Mouse (Mus musculus) lung, postnatal 25 days (tissue): ENCODE data around the gene Adamts13.

ENCODE experiments used
- DNase-seq: peaks from one replicate; pipeline ENCODE4 v3.0.0; 2022; ENCODE audit warnings: low spot score

The Adamts13 gene

GRCm38 (mm10) chr2:26973116-26973515 is at the start of gene Adamts13:
Gene Adamts13, plus strand, starts transcription at chr2:26973416.
- no peak for DNase-seq

DNA sequence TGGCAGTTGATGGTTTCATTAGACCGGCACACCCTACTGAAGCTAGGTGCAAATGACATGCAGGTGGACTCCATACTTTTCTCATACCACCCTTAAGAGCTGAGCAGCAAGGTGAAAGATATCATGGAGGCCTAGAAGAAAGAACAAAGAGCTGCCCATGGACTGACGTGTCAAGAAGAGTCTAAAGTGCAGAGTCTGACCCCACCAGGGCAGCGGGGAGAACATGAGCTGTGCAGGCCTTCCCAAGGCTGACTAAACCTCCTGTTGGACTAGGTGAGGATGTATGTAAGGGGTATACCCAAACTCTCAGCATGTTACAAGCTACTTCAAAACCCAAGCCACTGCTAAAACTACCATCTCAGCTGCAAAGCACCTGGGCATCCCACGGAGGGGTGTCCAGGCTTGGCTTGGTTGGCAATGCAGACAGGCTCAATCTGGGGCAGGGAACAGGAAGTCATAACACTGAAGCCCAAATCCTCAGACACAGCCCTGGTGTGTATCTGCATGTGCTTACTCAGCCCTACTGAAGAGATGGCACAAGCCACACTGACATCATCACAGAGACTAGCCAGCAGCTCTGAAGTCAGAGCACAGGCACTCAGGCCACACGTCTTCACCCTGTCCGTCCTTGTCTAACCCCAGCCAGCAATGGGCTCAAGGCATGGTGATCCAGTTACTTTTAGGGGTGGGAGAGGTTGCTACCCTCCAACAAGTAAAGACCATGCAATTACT is 45.3 kb upstream of the Adamts13 start:
- DNase-seq: no peak

- peak; percentile 77 for DNase-seq
Measured at GRCm38 (mm10) chr2:26930390-26930789, 42.8 kb upstream of the Adamts13 start.

GRCm38 (mm10) chr2:26932473-26933303 is 40.5 kb upstream of the Adamts13 start:
- DNase-seq: peak; percentile 9

DNA sequence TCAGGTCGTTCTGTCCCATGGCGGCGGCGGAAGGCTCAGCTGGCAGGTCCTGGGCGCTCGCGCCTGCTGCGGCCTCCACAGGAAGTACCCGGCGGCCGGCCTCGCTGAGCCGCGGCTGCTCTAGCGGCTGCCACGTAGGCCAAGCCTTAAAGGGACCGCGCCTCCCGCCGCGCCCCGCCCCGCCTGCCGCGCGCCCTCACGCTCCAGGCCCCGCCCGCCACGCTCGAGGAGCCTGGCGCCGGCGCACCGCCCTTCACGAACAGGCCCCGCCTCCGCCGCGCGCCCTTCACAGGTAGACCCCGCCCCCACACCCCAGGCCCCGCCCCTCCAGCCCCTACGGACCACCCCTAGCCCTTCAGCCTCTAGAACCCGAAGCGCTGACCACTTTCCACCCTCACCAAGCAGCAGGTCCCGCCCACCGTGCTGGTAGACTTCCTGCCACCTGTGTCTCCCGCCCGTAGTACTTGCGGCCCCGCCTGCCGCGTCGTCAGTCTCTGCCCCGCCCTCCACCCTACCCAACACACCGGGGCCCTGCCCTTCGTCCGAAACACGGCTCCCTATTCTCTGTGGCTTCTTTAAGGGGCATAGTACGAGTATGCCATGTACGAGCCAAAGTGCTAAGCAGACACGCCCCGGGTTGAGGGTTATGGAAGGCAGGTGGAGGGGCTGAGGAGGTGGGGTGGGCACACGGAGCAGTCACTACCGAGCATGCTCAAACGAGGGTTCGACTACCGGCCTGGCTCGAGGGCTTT is 39.7 kb upstream of the Adamts13 start, which contains the start of the genes Surf4 and Stkld1:
Gene Surf4 (minus strand): TSS at position 625 of the 752 bp plus-strand sequence.
Gene Stkld1 (plus strand): TSS at position 744 of the 752 bp plus-strand sequence.
- DNase-seq: peak; percentile 95

DNA sequence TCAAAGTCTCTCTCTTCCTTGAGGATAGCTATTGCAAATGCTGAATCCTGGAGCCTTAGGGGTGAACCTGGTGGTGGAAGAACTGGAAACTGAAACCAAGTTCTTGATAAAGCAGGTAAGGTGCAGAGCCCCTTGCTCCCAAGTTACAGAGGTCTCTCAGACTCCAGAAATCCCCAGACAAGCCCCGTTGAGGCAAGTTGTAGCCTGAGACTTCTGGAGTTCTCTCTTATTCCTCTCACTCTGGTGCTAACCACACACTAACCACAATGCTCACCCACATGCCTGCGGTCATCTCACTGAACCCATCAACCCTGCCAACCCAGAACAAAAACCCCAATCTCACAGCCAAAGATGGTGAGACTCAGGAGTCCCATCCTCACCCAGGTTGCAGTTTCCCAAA is 37.9 kb upstream of the Adamts13 start:
- DNase-seq: no peak

GRCm38 (mm10) chr2:26936425-26936824 is 36.8 kb upstream of the Adamts13 start:
- no peak for DNase-seq

DNA sequence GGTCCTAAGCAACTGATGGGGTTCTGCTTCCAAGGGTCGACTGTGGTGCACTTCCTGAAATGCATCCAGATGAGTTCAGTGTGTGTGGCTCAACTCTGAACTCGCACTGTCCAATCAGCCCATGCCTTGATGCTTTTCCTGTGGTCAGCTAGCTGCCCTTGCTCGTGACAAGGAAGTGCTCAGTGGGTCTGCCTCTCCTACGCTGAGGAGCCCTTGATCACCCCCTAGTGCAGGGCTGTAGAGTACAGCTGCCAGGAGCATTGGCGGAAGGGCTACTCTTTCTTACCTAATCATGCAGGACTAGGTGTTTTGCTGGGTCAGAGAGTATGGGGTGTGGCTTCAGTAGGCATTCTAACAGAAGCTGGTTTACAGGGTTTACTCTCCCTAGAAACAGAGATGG is 31.7 kb upstream of the Adamts13 start:
- DNase-seq: peak; percentile 59

- no peak for DNase-seq
Measured at GRCm38 (mm10) chr2:26943253-26943652, 30.0 kb upstream of the Adamts13 start.

- no peak for DNase-seq
Measured at GRCm38 (mm10) chr2:26950411-26950810, 22.8 kb upstream of the Adamts13 start.

GRCm38 (mm10) chr2:26951346-26951905 is 21.8 kb upstream of the Adamts13 start:
- DNase-seq: no peak

DNA sequence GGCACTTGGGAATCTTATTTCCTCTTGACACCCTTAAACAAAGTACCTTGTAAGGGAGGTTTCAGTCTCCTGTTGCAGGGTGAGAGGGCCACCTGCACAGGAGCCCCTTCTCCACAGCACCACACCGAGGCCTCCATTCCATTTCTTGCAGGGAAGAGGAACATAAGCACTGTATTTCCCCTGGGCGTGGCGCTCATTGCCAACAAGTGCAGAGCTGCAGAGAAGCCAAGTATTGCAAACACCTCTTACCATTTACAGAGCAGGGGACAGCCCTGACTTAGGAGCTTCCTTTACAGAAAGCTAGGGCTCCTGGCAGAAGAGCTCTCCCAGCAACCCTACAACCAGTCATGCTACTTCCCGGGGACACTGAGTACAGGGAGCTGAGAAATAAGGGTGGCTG is 21.0 kb upstream of the Adamts13 start:
- no peak for DNase-seq

GRCm38 (mm10) chr2:26952866-26953265 is 20.4 kb upstream of the Adamts13 start:
- DNase-seq: no peak

DNA sequence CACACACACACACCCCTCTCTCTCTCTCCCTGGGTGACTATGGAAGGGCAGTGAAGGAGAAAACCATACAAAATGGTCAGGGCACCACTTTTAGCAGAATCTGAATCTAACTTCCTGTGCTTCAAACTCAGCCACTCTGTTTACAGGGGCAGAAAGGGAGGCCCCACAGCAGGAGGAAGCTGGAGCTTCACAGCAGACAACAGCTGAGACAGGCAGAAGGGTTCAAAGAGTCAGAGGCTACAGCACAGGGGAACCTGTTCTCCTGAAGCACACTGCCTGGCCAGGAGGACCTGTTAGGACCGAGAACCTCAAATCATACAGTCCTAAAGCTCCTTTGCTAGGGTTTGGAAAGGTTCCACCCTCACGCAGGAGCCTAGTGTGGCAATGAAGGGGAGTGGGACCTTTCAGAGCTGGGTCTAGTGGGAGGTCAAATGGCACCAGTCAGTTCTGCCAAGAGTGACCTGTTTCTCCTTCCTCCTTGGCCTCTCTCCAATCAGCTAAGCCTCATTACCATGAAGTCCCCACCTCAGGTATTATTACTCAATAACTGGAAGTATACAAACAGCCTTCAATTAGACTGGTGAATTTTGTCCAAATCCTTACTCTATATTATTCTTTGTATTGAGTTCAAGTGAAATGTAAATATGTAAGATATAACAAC is 18.4 kb upstream of the Adamts13 start:
- DNase-seq: peak; percentile 52

DNA sequence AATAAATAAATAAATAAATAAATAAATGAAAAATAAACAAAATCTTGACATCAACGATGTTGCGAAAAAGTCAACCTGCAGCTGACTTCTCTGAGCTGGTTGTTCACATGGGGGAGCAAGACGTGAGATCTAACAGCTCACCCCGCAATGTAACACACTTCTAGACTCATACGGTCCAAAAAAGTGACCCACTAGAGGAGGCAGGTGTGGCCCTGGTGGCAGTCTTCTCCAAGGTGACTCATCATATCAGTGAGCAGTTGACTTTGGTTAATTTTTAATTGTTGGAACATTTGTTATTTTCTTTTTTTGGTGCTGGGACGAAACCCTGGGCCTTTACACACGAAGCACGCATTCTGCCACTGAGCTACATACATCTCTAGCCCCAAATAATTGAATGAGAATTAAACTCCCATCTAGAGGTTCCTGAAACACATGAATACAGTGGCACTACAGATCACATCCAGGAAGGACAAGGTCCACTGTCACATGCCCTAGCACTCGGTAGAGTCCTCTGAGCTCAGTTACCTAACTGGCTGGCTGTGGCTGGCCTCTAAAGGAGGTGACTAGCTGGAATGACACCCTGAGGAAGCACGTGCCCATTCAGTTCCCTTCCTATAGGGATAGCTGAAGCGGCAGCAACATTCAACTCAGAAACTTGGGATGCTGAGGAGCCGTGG is 16.3 kb upstream of the Adamts13 start:
- no peak for DNase-seq

GRCm38 (mm10) chr2:26957488-26957859 is 15.7 kb upstream of the Adamts13 start:
- DNase-seq: no peak

GRCm38 (mm10) chr2:26960756-26961155 is 12.5 kb upstream of the Adamts13 start:
- no peak for DNase-seq

DNA sequence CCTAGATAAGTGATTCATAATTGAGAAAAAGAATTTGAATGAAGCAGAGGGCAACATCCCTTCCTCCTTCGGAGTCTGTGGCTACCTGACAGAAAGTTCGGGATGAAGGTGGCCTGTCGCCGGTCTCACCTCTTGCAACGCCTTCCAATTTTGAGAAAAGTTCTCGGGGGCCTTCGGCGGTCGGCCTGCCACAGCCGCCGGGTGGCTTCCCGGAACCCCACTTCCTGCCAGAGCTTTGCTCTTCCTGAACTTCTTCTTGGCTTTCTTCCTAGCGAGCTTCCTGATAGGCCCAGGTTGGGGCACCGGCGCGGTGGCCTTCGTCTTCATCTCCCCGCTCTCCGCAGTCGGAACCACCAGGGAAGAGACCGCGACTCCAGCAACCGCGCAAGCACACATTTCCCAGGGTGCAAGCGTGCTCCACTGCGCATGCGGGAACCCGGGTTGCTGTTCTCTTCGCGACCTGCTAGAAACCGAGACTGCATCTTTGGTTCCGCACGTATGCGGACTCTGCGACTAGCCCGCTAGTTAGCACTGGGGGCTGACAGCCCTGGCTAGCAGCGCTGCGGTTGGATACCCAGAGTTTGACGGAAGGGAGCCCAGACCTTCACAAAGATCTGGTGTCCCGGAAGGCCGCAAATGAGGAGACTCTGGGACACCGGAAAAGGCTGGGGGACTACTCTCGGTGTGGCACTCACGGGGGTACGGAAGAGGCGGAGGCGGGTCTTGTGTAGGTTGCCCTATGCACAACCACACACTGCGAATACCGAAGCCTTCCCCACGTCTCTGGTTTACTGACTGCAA is 9.1 kb upstream of the Adamts13 start, which contains the start of gene Rexo4:
Gene Rexo4 (minus strand): TSS at position 464 of the 801 bp plus-strand sequence.
- peak; percentile 90 for DNase-seq

DNA sequence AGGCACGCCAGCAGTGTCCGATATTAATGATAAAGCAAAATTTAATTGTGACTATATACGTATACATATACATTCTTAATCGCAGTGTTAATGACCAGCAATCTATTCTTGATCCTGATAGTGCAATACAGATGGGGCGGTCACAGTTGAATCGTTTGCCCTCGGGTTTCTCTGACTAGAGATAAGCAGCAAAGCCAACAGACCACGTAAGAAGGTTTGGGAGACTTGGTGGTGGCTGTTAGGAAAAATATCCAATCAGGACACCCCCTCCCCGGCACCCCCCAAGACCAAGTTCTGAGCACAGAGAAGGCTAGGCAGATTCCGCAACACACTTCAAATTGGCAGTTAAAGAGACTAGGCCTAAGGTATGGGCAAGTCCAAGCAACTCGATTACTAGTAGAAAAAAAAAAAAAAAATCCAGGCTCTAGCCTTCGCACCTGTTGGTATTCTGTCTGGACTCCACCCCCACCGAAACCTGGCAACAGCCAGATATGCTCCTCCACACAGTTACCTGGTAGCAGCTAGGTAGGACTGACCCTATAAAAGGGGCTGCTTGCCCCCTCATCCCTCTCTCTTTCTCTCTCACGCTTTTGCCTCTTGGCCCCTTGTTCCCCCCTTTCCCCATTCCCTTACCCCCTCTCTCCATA is 8.4 kb upstream of the Adamts13 start:
- DNase-seq: no peak
